20 mouse cellular contexts compared by ENCODE assay signal in genomic region chr2:64451614-64452317, GRCm38 (mm10).
A peak's percentile ranks its signal among the peaks of the same experiment; 100 is the strongest.
DNase-seq lines count a peak whose midpoint lies in the region; ATAC-seq lines count a peak whose summit lies in the region.
"Had no signal": no experiment of that assay in that cellular context is flagged by ENCODE, and none has a peak within 500 bp of the region (broad histone marks: within the 10 kb centered on the region; RNA-seq: fewer than 3 reads in every experiment).

No protein-coding gene starts in this region.

- no peak overlapping the region for H3K4me2 ChIP-seq in midbrain, embryonic 12.5 days (replicated peaks)
- no peak overlapping the region for H3K4me2 ChIP-seq in midbrain, embryonic 15.5 days
- H3K4me2 ChIP-seq in hindbrain, embryonic 15.5 days, result peak overlapping the region; percentile 32; the same call in 1 of the 2 replicates
- H3K4me2 ChIP-seq in neural tube, embryonic 14.5 days (ENCODE audit: low read depth, low read length), result 0 out of 2 replicates have a peak overlapping the region, but pooled peaks have one; percentile 1
- H3K4me2 ChIP-seq: heart, embryonic 15.5 days; liver, embryonic 12.5 days; lung, embryonic 14.5 days had no signal

- no peak overlapping the region for H3K9ac ChIP-seq in midbrain, embryonic 12.5 days (replicated peaks)
- no peak overlapping the region for H3K9ac ChIP-seq in midbrain, embryonic 15.5 days
- no peak overlapping the region for H3K9ac ChIP-seq in hindbrain, embryonic 15.5 days
- H3K9ac ChIP-seq in neural tube, embryonic 14.5 days (replicated peaks; ENCODE audit: low read depth, low read length), result 0 out of 2 replicates have a peak overlapping the region, but pooled peaks have one; percentile 21
- H3K9ac ChIP-seq: heart, embryonic 15.5 days; liver, embryonic 12.5 days; lung, embryonic 14.5 days had no signal

- H3K4me3 ChIP-seq in midbrain, embryonic 12.5 days, result no peak overlapping the region
- no peak overlapping the region for H3K4me3 ChIP-seq in midbrain, embryonic 15.5 days
- no peak overlapping the region for H3K4me3 ChIP-seq in hindbrain, embryonic 15.5 days
- H3K4me3 ChIP-seq in neural tube, embryonic 14.5 days (ENCODE audit: low read depth, low read length), result no peak overlapping the region
- H3K4me3 ChIP-seq: erythroblast, embryonic 14.5 days; heart, embryonic 15.5 days; liver, embryonic 12.5 days had no signal

- H3K36me3 ChIP-seq in midbrain, embryonic 12.5 days, result no peaks in the 10 kb centered on the region
- H3K36me3 ChIP-seq in midbrain, embryonic 15.5 days (replicated peaks), result no peaks in the 10 kb centered on the region
- no peaks in the 10 kb centered on the region for H3K36me3 ChIP-seq in hindbrain, embryonic 15.5 days
- no peaks in the 10 kb centered on the region for H3K36me3 ChIP-seq in neural tube, embryonic 14.5 days (ENCODE audit: control insufficient read depth, insufficient read depth, low read length)
- H3K36me3 ChIP-seq: G1E; heart, embryonic 15.5 days; liver, embryonic 12.5 days had no signal

- no peaks in the 10 kb centered on the region for H3K9me3 ChIP-seq in midbrain, embryonic 12.5 days
- no peaks in the 10 kb centered on the region for H3K9me3 ChIP-seq in midbrain, embryonic 15.5 days
- no peaks in the 10 kb centered on the region for H3K9me3 ChIP-seq in hindbrain, embryonic 15.5 days
- no peaks in the 10 kb centered on the region for H3K9me3 ChIP-seq in neural tube, embryonic 14.5 days (ENCODE audit: control insufficient read depth, low read length)
- H3K9me3 ChIP-seq: heart, embryonic 15.5 days; liver, embryonic 12.5 days had no signal

- 68% methylated on average over 12 of the region's 12 CpGs for WGBS in midbrain, embryonic 12.5 days
- WGBS in midbrain, embryonic 15.5 days, result 55% methylated on average over 12 of the region's 12 CpGs
- WGBS in hindbrain, embryonic 15.5 days, result 33% methylated on average over 12 of the region's 12 CpGs
- WGBS in neural tube, embryonic 14.5 days, result 32% methylated on average over 12 of the region's 12 CpGs

- peak; percentile 80 for ATAC-seq in midbrain, embryonic 12.5 days (ENCODE audit: low FRiP score, low read depth)
- no peak for ATAC-seq in midbrain, embryonic 15.5 days (replicated peaks)
- ATAC-seq in hindbrain, embryonic 15.5 days (ENCODE audit: low FRiP score, low read depth), result peak; percentile 80
- peak; percentile 84 for ATAC-seq in neural tube, embryonic 14.5 days (ENCODE audit: low read depth)
- ATAC-seq in granulocyte monocyte progenitor cell, adult 5-6 weeks (replicated peaks; ENCODE audit: poor library complexity, severe bottlenecking), result no peak
- ATAC-seq: CD4-positive, CD25-positive, alpha-beta regulatory T cell, adult 4 months; liver, embryonic 12.5 days had no signal

- H3K27ac ChIP-seq in midbrain, embryonic 12.5 days (replicated peaks), result peak overlapping the region; percentile 43; the same call in 1 of the 2 replicates
- no peak overlapping the region for H3K27ac ChIP-seq in midbrain, embryonic 15.5 days
- H3K27ac ChIP-seq in hindbrain, embryonic 15.5 days (replicated peaks), result no peak overlapping the region
- H3K27ac ChIP-seq in neural tube, embryonic 14.5 days (ENCODE audit: low read depth, low read length), result no peak overlapping the region
- H3K27ac ChIP-seq: heart, embryonic 15.5 days; liver, embryonic 12.5 days had no signal

- no peaks in the 10 kb centered on the region for H3K27me3 ChIP-seq in midbrain, embryonic 12.5 days
- no peaks in the 10 kb centered on the region for H3K27me3 ChIP-seq in midbrain, embryonic 15.5 days (replicated peaks)
- no peaks in the 10 kb centered on the region for H3K27me3 ChIP-seq in hindbrain, embryonic 15.5 days
- no peaks in the 10 kb centered on the region for H3K27me3 ChIP-seq in neural tube, embryonic 14.5 days (ENCODE audit: control insufficient read depth, insufficient read depth, low read length)
- H3K27me3 ChIP-seq: heart, embryonic 15.5 days; liver, embryonic 12.5 days had no signal

- peak; percentile 47 for DNase-seq in embryo, embryonic 10 days (ENCODE audit: low spot score)
- DNase-seq in embryo, embryonic 9.5 days (ENCODE audit: extremely low spot score), result no peak
- DNase-seq in kidney, postnatal 10 days, result no peak
- DNase-seq: cerebellum, adult 9-11 months; heart, adult 11 months; kidney, adult 11 months; kidney, postnatal 14 days; lung, embryonic 14.5 days; right cerebral cortex, postnatal 4 days; thymus, postnatal 25 days had no signal

- peaks cover 9% of the 10 kb centered on the region; the same call in 1 of the 2 replicates for H3K4me1 ChIP-seq in midbrain, embryonic 12.5 days
- H3K4me1 ChIP-seq in midbrain, embryonic 15.5 days, result 0 out of 2 replicates have a peak, but pooled peaks cover 5% of the 10 kb centered on the region
- H3K4me1 ChIP-seq in hindbrain, embryonic 15.5 days (replicated peaks), result peaks cover 7% of the 10 kb centered on the region; the same call in 1 of the 2 replicates
- H3K4me1 ChIP-seq in neural tube, embryonic 14.5 days (ENCODE audit: control insufficient read depth, insufficient read depth, low read length), result peaks cover 8% of the 10 kb centered on the region; the same call in 1 of the 2 replicates
- H3K4me1 ChIP-seq: heart, embryonic 15.5 days; liver, embryonic 12.5 days had no signal

Comparison
In these comparisons a context has a peak if more than half of its experiments do, and no peak if none do; other contexts are left out.
1. ATAC-seq: peak in midbrain, embryonic 12.5 days (single experiment), hindbrain, embryonic 15.5 days (single experiment) and neural tube, embryonic 14.5 days (single experiment); none in midbrain, embryonic 15.5 days (single experiment) and granulocyte monocyte progenitor cell, adult 5-6 weeks (single experiment).
2. H3K4me2 ChIP-seq: peak in hindbrain, embryonic 15.5 days (single experiment) and neural tube, embryonic 14.5 days (single experiment); none in midbrain, embryonic 12.5 days (single experiment) and midbrain, embryonic 15.5 days (single experiment).